ENCODE assay signal across 19 mouse cellular contexts in genomic region chr5:117376331-117376761, GRCm38 (mm10). TPM values are rescaled to one million over a fixed set of nuclear protein-coding genes. Genes with fewer than 3 reads are reported as not detected.
DNase-seq lines count a peak whose midpoint lies in the region.
"Had no signal": no experiment of that assay in that cellular context is flagged by ENCODE, and none has a peak within 500 bp of the region (broad histone marks: within the 10 kb centered on the region; RNA-seq: fewer than 3 reads in every experiment).

No protein-coding gene starts in this region.

- DNase-seq in layer of hippocampus, adult 9-11 months: peak; percentile 37
- no peak for DNase-seq in layer of hippocampus, postnatal 10 days (ENCODE audit: low spot score in 2 of 2)
- peak; percentile 59 for DNase-seq in right cerebral cortex, adult 18-20 months
- DNase-seq in right cerebral cortex, postnatal 4 days: no peak
- DNase-seq in right cerebral cortex, postnatal 14 days: peak; percentile 63
- no peak for DNase-seq in thymus, postnatal 4 days
- DNase-seq in embryo, embryonic 10.5 days (ENCODE audit: low spot score): no peak
- DNase-seq: adrenal gland, postnatal 10 days; cerebellum, adult 2 months; cerebellum, postnatal 25 days; gastrocnemius, postnatal 14 days; heart, adult 11 months; heart, postnatal 10 days; kidney, adult 11 months; kidney, postnatal 4 days; liver; spleen, adult 18-20 months; thymus, postnatal 25 days had no signal

RNA-seq across cellular contexts. Expression of gene Rfc5, which starts 12.5 kb away (rescaled TPM):
- 10 to 100 TPM; 17.7 to 25.1 TPM for total RNA-seq in layer of hippocampus, postnatal 10 days (2021)

RNA-seq across cellular contexts. Expression of gene Wsb2, which starts 19.2 kb away (rescaled TPM):
- total RNA-seq in layer of hippocampus, postnatal 10 days (2021): 100 to 1,000 TPM; 437 to 454 TPM

RNA-seq across cellular contexts. Expression of gene Ksr2, which starts 37.5 kb away (rescaled TPM):
- 10 to 100 TPM; 33.1 to 34.6 TPM for total RNA-seq in layer of hippocampus, postnatal 10 days (2021)
- total RNA-seq: MEL had no signal

RNA-seq across cellular contexts. Expression of gene Vsig10, which starts 57.5 kb away (rescaled TPM):
- 1 to 10 TPM; 2.4 to 4.2 TPM for total RNA-seq in layer of hippocampus, postnatal 10 days (2021)

Comparison
In these comparisons a context has a peak if more than half of its experiments do, and no peak if none do; other contexts are left out.
1. DNase-seq: peak in layer of hippocampus, adult 9-11 months (single experiment), right cerebral cortex, adult 18-20 months (single experiment) and right cerebral cortex, postnatal 14 days (single experiment); none in layer of hippocampus, postnatal 10 days (0 of 2), right cerebral cortex, postnatal 4 days (single experiment), thymus, postnatal 4 days (single experiment) and embryo, embryonic 10.5 days (single experiment).